13 mouse cellular contexts compared by ENCODE assay signal in genomic region chr12:71781220-71781619, GRCm38 (mm10). TPM values are rescaled to one million over a fixed set of nuclear protein-coding genes. Genes with fewer than 3 reads are reported as not detected.
DNase-seq lines count a peak whose midpoint lies in the region; ATAC-seq and TF ChIP-seq lines count a peak whose summit lies in the region.
"Had no signal": no experiment of that assay in that cellular context is flagged by ENCODE, and none has a peak within 500 bp of the region (broad histone marks: within the 10 kb centered on the region; RNA-seq: fewer than 3 reads in every experiment).

No protein-coding gene starts in this region.

- H3K4me3 ChIP-seq in heart, adult 2 months, result no peak overlapping the region
- no peak overlapping the region for H3K4me3 ChIP-seq in kidney, embryonic 15.5 days (replicated peaks)
- no peak overlapping the region for H3K4me3 ChIP-seq in lung, embryonic 16.5 days (ENCODE audit: low read length)
- H3K4me3 ChIP-seq: embryonic facial prominence, embryonic 13.5 days; hindbrain, embryonic 15.5 days had no signal

- intact Hi-C loops in heart, adult 2 months (cut with DNase I), result no loop called here

- peaks cover 5% of the 10 kb centered on the region for H3K4me1 ChIP-seq in heart, adult 2 months (ENCODE audit: control insufficient read depth, insufficient read depth, low read length)
- peaks cover 46% of the 10 kb centered on the region for H3K4me1 ChIP-seq in kidney, embryonic 15.5 days
- peaks cover 4% of the 10 kb centered on the region for H3K4me1 ChIP-seq in lung, embryonic 16.5 days (replicated peaks; ENCODE audit: control insufficient read depth, insufficient read depth, low read length)

- 0 out of 2 replicates have a peak, but pooled peaks have one; percentile 30 for TF ChIP-seq EP300 in heart, adult 2 months (IDR thresholded peaks at IDR 0.05; ENCODE audit: insufficient read depth, low read depth, low read length)

- no peak overlapping the region for H3K4me2 ChIP-seq in kidney, embryonic 15.5 days
- H3K4me2 ChIP-seq in lung, embryonic 16.5 days (ENCODE audit: low read depth, low read length), result no peak overlapping the region
- H3K4me2 ChIP-seq: embryonic facial prominence, embryonic 13.5 days; hindbrain, embryonic 15.5 days had no signal

- H3K27me3 ChIP-seq in heart, adult 2 months (ENCODE audit: control insufficient read depth, insufficient read depth, low read length), result no peaks in the 10 kb centered on the region
- no peaks in the 10 kb centered on the region for H3K27me3 ChIP-seq in kidney, embryonic 15.5 days
- no peaks in the 10 kb centered on the region for H3K27me3 ChIP-seq in lung, embryonic 16.5 days (ENCODE audit: control insufficient read depth, insufficient read depth, low read depth, low read length)
- H3K27me3 ChIP-seq: embryonic facial prominence, embryonic 13.5 days; hindbrain, embryonic 15.5 days had no signal

- H3K9me3 ChIP-seq in kidney, embryonic 15.5 days (replicated peaks), result no peaks in the 10 kb centered on the region
- no peaks in the 10 kb centered on the region for H3K9me3 ChIP-seq in lung, embryonic 16.5 days (ENCODE audit: control insufficient read depth, low read length)
- H3K9me3 ChIP-seq: embryonic facial prominence, embryonic 13.5 days; hindbrain, embryonic 15.5 days had no signal

- no peak overlapping the region for H3K27ac ChIP-seq in heart, adult 2 months
- H3K27ac ChIP-seq in kidney, embryonic 15.5 days, result peak overlapping the region; percentile 54; the same call in 1 of the 2 replicates
- peak overlapping the region; percentile 64 for H3K27ac ChIP-seq in lung, embryonic 16.5 days (ENCODE audit: low read length)
- H3K27ac ChIP-seq: embryonic facial prominence, embryonic 13.5 days; hindbrain, embryonic 15.5 days had no signal

- DNase-seq in heart, adult 2 months, result no peak
- no peak for DNase-seq in heart, adult 8-10 months (ENCODE audit: low spot score)
- no peak for DNase-seq in kidney, postnatal 4 days
- peak; percentile 16 for DNase-seq in R1 (ENCODE audit: low read depth, low spot score)
- DNase-seq: cerebellum, adult 9-11 months; liver had no signal

- no peak overlapping the region for H3K9ac ChIP-seq in heart, adult 2 months (ENCODE audit: low read depth, low read length)
- H3K9ac ChIP-seq in kidney, embryonic 15.5 days, result no peak overlapping the region
- no peak overlapping the region for H3K9ac ChIP-seq in lung, embryonic 16.5 days (ENCODE audit: low read length)
- H3K9ac ChIP-seq: embryonic facial prominence, embryonic 13.5 days; hindbrain, embryonic 15.5 days had no signal

- 32% methylated on average over 7 of the region's 7 CpGs for WGBS in heart, adult 2 months
- WGBS in kidney, embryonic 15.5 days, result 36% methylated on average over 7 of the region's 7 CpGs
- 40% methylated on average over 7 of the region's 7 CpGs for WGBS in lung, embryonic 16.5 days

- TF ChIP-seq POLR2A in heart, adult 2 months (IDR thresholded peaks at IDR 0.05; ENCODE audit: insufficient read depth, low read depth, low read length), result no peak

- peak; percentile 69 for ATAC-seq in kidney, embryonic 15.5 days (replicated peaks; ENCODE audit: low FRiP score)
- ATAC-seq in lung, embryonic 16.5 days (ENCODE audit: low read depth), result peak; percentile 76
- ATAC-seq in erythroid progenitor cell, adult 5-6 weeks (replicated peaks; ENCODE audit: low FRiP score, poor library complexity, severe bottlenecking), result no peak
- no peak for ATAC-seq in megakaryocyte progenitor cell, adult 5-6 weeks (replicated peaks; ENCODE audit: poor library complexity)
- ATAC-seq: intestine, postnatal 0 days had no signal

- no peaks in the 10 kb centered on the region for H3K79me2 ChIP-seq in heart, adult 2 months (replicated peaks; ENCODE audit: control insufficient read depth, insufficient read depth, low read length)

- no peaks in the 10 kb centered on the region for H3K36me3 ChIP-seq in heart, adult 2 months (ENCODE audit: control insufficient read depth, insufficient read depth, low read length)
- H3K36me3 ChIP-seq in kidney, embryonic 15.5 days, result no peaks in the 10 kb centered on the region
- H3K36me3 ChIP-seq in lung, embryonic 16.5 days (ENCODE audit: control insufficient read depth, insufficient read depth, low read length), result no peaks in the 10 kb centered on the region
- H3K36me3 ChIP-seq: embryonic facial prominence, embryonic 13.5 days; hindbrain, embryonic 15.5 days had no signal

- no peak for TF ChIP-seq CTCF in heart, adult 2 months (IDR thresholded peaks at IDR 0.05)

RNA-seq across cellular contexts. Expression of gene Daam1, which starts 49.7 kb away (rescaled TPM):
- total RNA-seq in heart, adult 2 months (2021), result 10 to 100 TPM; 67.2 to 77.6 TPM
- polyA plus RNA-seq in heart, adult 2 months (2012; rRNA removed), result 13.1 and 23.9 TPM in 2 replicates
- total RNA-seq in heart, adult 8-10 months (2022), result 10 to 100 TPM; 63.9 to 82.9 (median 76.6) TPM
- 9.0 and 9.4 TPM in 2 replicates for polyA plus RNA-seq in kidney, embryonic 15.5 days (2015; fragmentation: Nextera tagmentation; extraction: Ambion mirVana)
- polyA plus RNA-seq in lung, embryonic 16.5 days (2015; fragmentation: Nextera tagmentation; extraction: Ambion mirVana), result 16.0 TPM in 2 replicates
- total RNA-seq in erythroid progenitor cell, adult 5-6 weeks (2015; ENCODE audit: low replicate concordance), result 63.8 and 75.5 TPM in 2 replicates
- total RNA-seq in erythroid progenitor cell, adult 5-6 weeks (2017; ENCODE audit: low replicate concordance), result 78.1 and 90.7 TPM in 2 replicates
- total RNA-seq in megakaryocyte progenitor cell, adult 5-6 weeks (2015), result 16.9 and 17.9 TPM in 2 replicates
- 17.5 and 17.7 TPM in 2 replicates for total RNA-seq in megakaryocyte progenitor cell, adult 5-6 weeks (2017)

Comparison
In these comparisons a context has a peak if more than half of its experiments do, and no peak if none do; other contexts are left out.
1. ATAC-seq: peak in kidney, embryonic 15.5 days (single experiment) and lung, embryonic 16.5 days (single experiment); none in erythroid progenitor cell, adult 5-6 weeks (single experiment) and megakaryocyte progenitor cell, adult 5-6 weeks (single experiment).